Mouse (Mus musculus) layer of hippocampus, adult 18-20 months (tissue): ENCODE measurements around the gene Sars2. TPM values are rescaled to one million over a fixed set of nuclear protein-coding genes. Genes with fewer than 3 reads are reported as not detected.

Experiments
- total RNA-seq, 2 experiments: library from RNA; stranded (reverse); gene quantifications; 2 replicates each; pipeline ENCODE4 v1.2.3; 2021

Gene Sars2
- total RNA-seq, 2 experiments from 2014 or later = 11.1 to 11.2 TPM

Other genes starting within 250 kb of the Sars2 start
- not detected for gene Ifnl2, start 231.5 kb upstream of the Sars2 start, total RNA-seq
- not detected for gene Ifnl3, start 219.2 kb upstream of the Sars2 start, total RNA-seq
- gene Sycn, start 201.1 kb upstream of the Sars2 start, total RNA-seq = not detected
- gene Nccrp1, start 194.7 kb upstream of the Sars2 start, total RNA-seq = under 1 TPM in 1 of 2 experiments, not detected in 1; 0.28 TPM
- 10 to 100 TPM; 74.1 to 77.1 TPM for gene Samd4b, start 143.8 kb upstream of the Sars2 start, total RNA-seq
- gene Pak4, start 143.8 kb upstream of the Sars2 start, total RNA-seq = 10 to 100 TPM; 12.7 to 14.6 TPM
- 1 to 10 TPM; 1.4 to 4.6 TPM for gene Acp7, start 110.7 kb upstream of the Sars2 start, total RNA-seq
- gene Fbxo27, start 49.1 kb upstream of the Sars2 start, total RNA-seq = 10 to 100 TPM; 18.9 to 21.7 TPM
- 1 to 10 TPM; 1.5 to 1.9 TPM for gene Fbxo17, start 25.2 kb upstream of the Sars2 start, total RNA-seq
- 10 to 100 TPM; 60.6 to 67.1 TPM for gene Mrps12, start 172 bp upstream of the Sars2 start, total RNA-seq
- under 1 TPM; 0.30 to 0.63 TPM for gene Ccer2, start 14.2 kb downstream of the Sars2 start, total RNA-seq
- 100 to 1,000 TPM; 125 to 129 TPM for gene Sirt2, start 24.7 kb downstream of the Sars2 start, total RNA-seq
- gene Nfkbib, start 25.5 kb downstream of the Sars2 start, total RNA-seq = 10 to 100 TPM; 29.0 to 29.2 TPM
- 1 to 10 TPM; 2.4 to 3.0 TPM for gene Rinl, start 47.0 kb downstream of the Sars2 start, total RNA-seq
- 100 to 1,000 TPM; 407 to 414 TPM for gene Hnrnpl, start 66.5 kb downstream of the Sars2 start, total RNA-seq
- gene Ech1, start 83.2 kb downstream of the Sars2 start, total RNA-seq = 10 to 100 TPM; 63.1 to 71.0 TPM
- gene Lgals4, start 91.9 kb downstream of the Sars2 start, total RNA-seq = 1 to 10 TPM; 3.5 to 5.6 TPM
- gene Lgals7, start 121.9 kb downstream of the Sars2 start, total RNA-seq = not detected
- under 1 TPM; 0.50 to 0.76 TPM for gene Capn12, start 139.4 kb downstream of the Sars2 start, total RNA-seq
- gene Actn4, start 220.3 kb downstream of the Sars2 start, total RNA-seq = 100 to 1,000 TPM; 127 to 136 TPM
- gene Eif3k, start 239.9 kb downstream of the Sars2 start, total RNA-seq = 100 to 1,000 TPM; 201 to 212 TPM
- gene Map4k1, start 240.1 kb downstream of the Sars2 start, total RNA-seq = 1 to 10 TPM in 1 of 2 experiments, under 1 TPM in 1; 0.99 to 1.3 TPM